Mouse (Mus musculus) adrenal gland, postnatal 36 days (tissue): ENCODE data around the gene Gipr. TPM values are rescaled to one million over a fixed set of nuclear protein-coding genes. Genes with fewer than 3 reads are reported as not detected.

Experiments used
- microRNA-seq: library from miRNA; unstranded; fragments of <30 nt; microRNA quantifications from one replicate; pipeline ENCODE4 v1.2.0, GENCODE M21; 2021
- total RNA-seq, 2 experiments: library from RNA; stranded (reverse); gene quantifications; 2 replicates each; pipeline ENCODE4 v1.2.3; 2021

Gipr gene
- total RNA-seq, 2 experiments from 2014 or later = 0.40 to 0.56 TPM

Small RNAs within 50 kb of the gene (microRNA-seq; reads per million reads assigned to microRNA genes)
- gene Mir330 = 687 reads per million, percentile 74 among the genes with 10 or more reads in this experiment

Other genes starting within 250 kb of the Gipr start
- gene Nova2, start 240.2 kb downstream of the Gipr start, total RNA-seq = 1 to 10 TPM; 3.7 to 5.4 TPM
- not detected for gene Nanos2, start 178.7 kb downstream of the Gipr start, total RNA-seq
- gene Mypop, start 174.9 kb downstream of the Gipr start, total RNA-seq = 10 to 100 TPM; 10.3 to 12.2 TPM
- 10 to 100 TPM; 47.0 to 47.5 TPM for gene Irf2bp1, start 162.1 kb downstream of the Gipr start, total RNA-seq
- not detected for gene Foxa3, start 142.6 kb downstream of the Gipr start, total RNA-seq
- 100 to 1,000 TPM in 1 of 2 experiments, 10 to 100 TPM in 1; 88.7 to 102 TPM for gene Sympk, start 141.8 kb downstream of the Gipr start, total RNA-seq
- gene Rsph6a, start 111.4 kb downstream of the Gipr start, total RNA-seq = not detected
- gene Dmwd, start 89.9 kb downstream of the Gipr start, total RNA-seq = 10 to 100 TPM; 53.8 to 57.1 TPM
- 100 to 1,000 TPM in 1 of 2 experiments, 10 to 100 TPM in 1; 81.5 to 110 TPM for gene Dmpk, start 82.3 kb downstream of the Gipr start, total RNA-seq
- gene Six5, start 71.5 kb downstream of the Gipr start, total RNA-seq = 10 to 100 TPM; 14.0 to 15.6 TPM
- gene Gm4969, start 47.8 kb downstream of the Gipr start, total RNA-seq = not detected
- gene Fbxo46, start 46.3 kb downstream of the Gipr start, total RNA-seq = 10 to 100 TPM; 11.5 to 13.1 TPM
- gene Qpctl, start 16.8 kb downstream of the Gipr start, total RNA-seq = 10 to 100 TPM; 17.4 to 18.8 TPM
- 100 to 1,000 TPM in 1 of 2 experiments, 10 to 100 TPM in 1; 96.5 to 105 TPM for gene Snrpd2, start 16.4 kb downstream of the Gipr start, total RNA-seq
- gene Eml2, start 10.3 kb upstream of the Gipr start, total RNA-seq = 10 to 100 TPM; 45.2 to 65.2 TPM
- gene Gpr4, start 46.4 kb upstream of the Gipr start, total RNA-seq = 10 to 100 TPM in 1 of 2 experiments, 1 to 10 TPM in 1; 5.9 to 12.9 TPM
- gene Opa3, start 62.2 kb upstream of the Gipr start, total RNA-seq = 10 to 100 TPM; 31.7 to 37.4 TPM
- gene Vasp, start 105.7 kb upstream of the Gipr start, total RNA-seq = 10 to 100 TPM; 45.4 to 55.0 TPM
- not detected for gene Ppm1n, start 113.9 kb upstream of the Gipr start, total RNA-seq
- 1 to 10 TPM; 4.6 to 5.1 TPM for gene Rtn2, start 116.5 kb upstream of the Gipr start, total RNA-seq
- 10 to 100 TPM; 11.2 to 23.6 TPM for gene Fosb, start 143.9 kb upstream of the Gipr start, total RNA-seq
- 10 to 100 TPM; 33.0 to 38.8 TPM for gene Ercc1, start 178.7 kb upstream of the Gipr start, total RNA-seq
- gene Cd3eap, start 193.4 kb upstream of the Gipr start, total RNA-seq = 10 to 100 TPM; 11.3 to 12.8 TPM
- 1 to 10 TPM; 5.8 to 8.9 TPM for gene Ppp1r13l, start 193.6 kb upstream of the Gipr start, total RNA-seq
- gene Ercc2, start 215.9 kb upstream of the Gipr start, total RNA-seq = 10 to 100 TPM; 29.7 to 32.8 TPM
- gene Klc3, start 238.0 kb upstream of the Gipr start, total RNA-seq = 1 to 10 TPM in 1 of 2 experiments, under 1 TPM in 1; 0.89 to 2.2 TPM
- under 1 TPM in 1 of 2 experiments, not detected in 1; 0.66 TPM for gene Ckm, start 238.6 kb upstream of the Gipr start, total RNA-seq